Mouse (Mus musculus) forebrain, postnatal 0 days (tissue): ENCODE results near the gene Myl4. TPM values are rescaled to one million over a fixed set of nuclear protein-coding genes. Genes with fewer than 3 reads are reported as not detected.

Experiments used
- ATAC-seq: fragments of 200-750 bp; cut with Nextera tagmentation; 2 replicates; pipeline ENCODE4 v1.8.0; 2017; ENCODE audit warnings: mild to moderate bottlenecking, moderate library complexity
- DNase-seq: peaks from one replicate; pipeline ENCODE4 v3.0.0-alpha.2; 2015
- H3K27ac ChIP-seq: fragments of 300-500 bp; sonication (generic); 2 replicates; pipeline ENCODE4 v1.5.1; 2014; ENCODE audit warnings: low read depth, mild to moderate bottlenecking, antibody characterized with exemption, low read length, moderate library complexity, mixed read lengths
- H3K27me3 ChIP-seq: fragments of 300-500 bp; sonication (generic); 2 replicates; pipeline ENCODE4 v1.6.1; 2014; ENCODE audit warnings: mild to moderate bottlenecking, low read length, mixed read lengths; ENCODE audit not compliant: insufficient read depth
- H3K36me3 ChIP-seq: fragments of 300-500 bp; sonication (generic); 2 replicates; pipeline ENCODE4 v1.6.1; 2014; ENCODE audit warnings: mild to moderate bottlenecking, moderate library complexity; ENCODE audit not compliant: insufficient read depth
- H3K4me1 ChIP-seq: fragments of 300-500 bp; sonication (generic); 2 replicates; pipeline ENCODE4 v1.6.1; 2014; ENCODE audit warnings: antibody characterized with exemption; ENCODE audit not compliant: insufficient read depth
- H3K4me2 ChIP-seq: fragments of 300-500 bp; sonication (generic); 2 replicates; pipeline ENCODE4 v1.6.1; 2014; ENCODE audit warnings: low read depth, mild to moderate bottlenecking, moderate library complexity
- H3K4me3 ChIP-seq: fragments of 300-500 bp; sonication (generic); 2 replicates; pipeline ENCODE4 v1.5.1; 2014; ENCODE audit warnings: low read depth, low read length, mixed read lengths
- H3K9ac ChIP-seq: fragments of 300-500 bp; sonication (generic); 2 replicates; pipeline ENCODE4 v1.6.1; 2014; ENCODE audit warnings: mild to moderate bottlenecking
- H3K9me3 ChIP-seq: fragments of 300-500 bp; sonication (generic); 2 replicates; pipeline ENCODE4 v1.6.1; 2016; ENCODE audit warnings: low read length
- CTCF ChIP-seq: sonication (generic); IDR thresholded peaks from 2 replicates; pipeline ENCODE4 v1.5.1; 2016; ENCODE audit warnings: antibody characterized with exemption, control low read depth, low read depth
- WGBS: fragments of 180-500 bp; shearing (Covaris S2); extraction: QIAGEN DNeasy Blood & Tissue Kit; methylation state at CpG from one replicate; pipeline ENCODE4 v1.1.7; 2014; 5-methylcytosine and 5-hydroxymethylcytosine counted together
- polyA plus RNA-seq: library from polyadenylated mRNA; unstranded; fragments of >200 nt; fragmentation: Nextera tagmentation; extraction: Ambion mirVana; gene quantifications from 2 replicates; pipeline ENCODE4 v1.2.1, GENCODE M21; 2015
- total RNA-seq: library from RNA; depleted of rRNA; stranded (reverse); fragments of >200 nt; gene quantifications from 2 replicates; pipeline ENCODE4 v1.2.3, GENCODE M21; 2014

The Myl4 gene
- total and polyA plus RNA-seq, 2 experiments from 2014 or later, result 0.67 to 4.6 TPM

GRCm38 (mm10) chr11:104572091-104572490 is 21.6 kb downstream of the Myl4 start:
- 73% methylated on average over 7 of the region's 7 CpGs for WGBS

GRCm38 (mm10) chr11:104572566-104572965 is 22.1 kb downstream of the Myl4 start:
- no peak for TF ChIP-seq CTCF
- Histone ChIP-seq H3K9ac (no peak overlapping the region), H3K4me1 (no peaks in the 10 kb centered on the region), H3K36me3 (no peaks in the 10 kb centered on the region), H3K27ac (no peak overlapping the region), H3K4me2 (no peak overlapping the region), H3K4me3 (no peak overlapping the region), H3K9me3 (no peaks in the 10 kb centered on the region), H3K27me3 (no peaks in the 10 kb centered on the region)
- DNase-seq (no peak), ATAC-seq (no peak)
- 57% methylated on average over 2 of the region's 2 CpGs for WGBS

More at GRCm38 (mm10) chr11:104572091-104572490, 21.6 kb downstream of the Myl4 start:
- Histone ChIP-seq H3K27ac (no peak overlapping the region), H3K4me3 (no peak overlapping the region), H3K4me2 (no peak overlapping the region), H3K9me3 (no peaks in the 10 kb centered on the region), H3K27me3 (no peaks in the 10 kb centered on the region), H3K9ac (no peak overlapping the region), H3K36me3 (no peaks in the 10 kb centered on the region), H3K4me1 (no peaks in the 10 kb centered on the region)
- no peak for TF ChIP-seq CTCF
- DNase-seq (no peak), ATAC-seq (no peak)

GRCm38 (mm10) chr11:104576772-104577612 is 26.5 kb downstream of the Myl4 start:
- no peak for DNase-seq
- H3K27ac ChIP-seq, result no peak overlapping the region
- TF ChIP-seq CTCF, result no peak
- no peak overlapping the region for H3K4me3 ChIP-seq
- no peaks in the 10 kb centered on the region for H3K4me1 ChIP-seq
- WGBS, result 50% methylated on average over 10 of the region's 10 CpGs
- no peak overlapping the region for H3K4me2 ChIP-seq
- no peaks in the 10 kb centered on the region for H3K27me3 ChIP-seq
- H3K9ac ChIP-seq, result no peak overlapping the region
- ATAC-seq, result no peak
- no peaks in the 10 kb centered on the region for H3K36me3 ChIP-seq
- no peaks in the 10 kb centered on the region for H3K9me3 ChIP-seq

- ATAC-seq (no peak), DNase-seq (no peak)
- H3K27ac ChIP-seq, result no peak overlapping the region
- H3K4me1 ChIP-seq, result no peaks in the 10 kb centered on the region
- TF ChIP-seq CTCF, result no peak
- H3K4me3 ChIP-seq, result no peak overlapping the region
- no peaks in the 10 kb centered on the region for H3K9me3 ChIP-seq
- no peaks in the 10 kb centered on the region for H3K36me3 ChIP-seq
- 78% methylated on average over 5 of the region's 5 CpGs for whole genome bisulfite sequencing
- no peak overlapping the region for H3K4me2 ChIP-seq
- no peaks in the 10 kb centered on the region for H3K27me3 ChIP-seq
- no peak overlapping the region for H3K9ac ChIP-seq
Observed at GRCm38 (mm10) chr11:104578074-104578473, 27.6 kb downstream of the Myl4 start.

GRCm38 (mm10) chr11:104579084-104579483 is 28.6 kb downstream of the Myl4 start:
- DNase-seq, result no peak
- Histone ChIP-seq H3K36me3 (no peaks in the 10 kb centered on the region), H3K27me3 (no peaks in the 10 kb centered on the region), H3K9ac (no peak overlapping the region), H3K27ac (no peak overlapping the region), H3K4me2 (no peak overlapping the region), H3K4me3 (no peak overlapping the region), H3K4me1 (no peaks in the 10 kb centered on the region), H3K9me3 (no peaks in the 10 kb centered on the region)
- TF ChIP-seq CTCF, result no peak
- ATAC-seq, result no peak
- WGBS, result 92% methylated on average over 9 of the region's 9 CpGs

- Histone ChIP-seq H3K36me3 (no peaks in the 10 kb centered on the region), H3K4me1 (no peaks in the 10 kb centered on the region), H3K27ac (no peak overlapping the region), H3K27me3 (no peaks in the 10 kb centered on the region), H3K4me2 (no peak overlapping the region), H3K9me3 (no peaks in the 10 kb centered on the region), H3K9ac (no peak overlapping the region), H3K4me3 (no peak overlapping the region)
- no peak for TF ChIP-seq CTCF
- DNase-seq, result no peak
- ATAC-seq, result no peak
- WGBS, result 94% methylated on average over 8 of the region's 8 CpGs
Observed at GRCm38 (mm10) chr11:104579575-104579974, 29.1 kb downstream of the Myl4 start.

GRCm38 (mm10) chr11:104580091-104580490 is 29.6 kb downstream of the Myl4 start:
- H3K4me3 ChIP-seq, result no peak overlapping the region
- no peaks in the 10 kb centered on the region for H3K9me3 ChIP-seq
- H3K36me3 ChIP-seq, result no peaks in the 10 kb centered on the region
- H3K4me1 ChIP-seq, result no peaks in the 10 kb centered on the region
- ATAC-seq (0 out of 2 replicates have a peak, but pooled peaks have one; percentile 27), DNase-seq (no peak)
- WGBS, result 58% methylated on average over 6 of the region's 6 CpGs
- H3K27ac ChIP-seq, result no peak overlapping the region
- H3K9ac ChIP-seq, result no peak overlapping the region
- TF ChIP-seq CTCF, result no peak
- no peaks in the 10 kb centered on the region for H3K27me3 ChIP-seq
- H3K4me2 ChIP-seq, result no peak overlapping the region
